Mouse (Mus musculus) retina, adult 2 months (tissue): ENCODE measurements around the gene Chrna3.

ENCODE experiments used
- DNase-seq: peaks from one replicate; pipeline ENCODE4 v3.0.0-alpha.2; 2012; ENCODE audit warnings: low read depth, low spot score

The Chrna3 gene

DNA sequence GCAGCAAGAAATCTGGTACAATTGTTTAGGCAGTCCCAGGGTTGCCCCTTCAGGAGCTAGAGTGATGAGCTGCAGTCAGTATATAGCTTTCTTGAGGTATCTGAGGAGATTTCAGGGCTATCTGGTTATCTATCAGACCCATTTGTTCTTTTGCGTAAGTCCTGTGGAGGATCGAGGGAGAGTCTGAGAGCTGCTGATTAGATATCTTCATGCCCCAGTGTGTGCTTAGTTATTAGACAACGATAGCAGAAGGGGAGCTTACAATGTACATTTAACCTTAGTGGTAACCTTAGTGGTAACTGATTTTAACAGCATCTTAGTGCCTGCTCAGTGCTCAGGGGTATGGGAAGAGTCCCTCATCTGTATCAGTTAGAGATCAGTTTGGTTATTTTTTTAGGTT lies 30.7 kb downstream of the Chrna3 start:
- DNase-seq = no peak

DNA sequence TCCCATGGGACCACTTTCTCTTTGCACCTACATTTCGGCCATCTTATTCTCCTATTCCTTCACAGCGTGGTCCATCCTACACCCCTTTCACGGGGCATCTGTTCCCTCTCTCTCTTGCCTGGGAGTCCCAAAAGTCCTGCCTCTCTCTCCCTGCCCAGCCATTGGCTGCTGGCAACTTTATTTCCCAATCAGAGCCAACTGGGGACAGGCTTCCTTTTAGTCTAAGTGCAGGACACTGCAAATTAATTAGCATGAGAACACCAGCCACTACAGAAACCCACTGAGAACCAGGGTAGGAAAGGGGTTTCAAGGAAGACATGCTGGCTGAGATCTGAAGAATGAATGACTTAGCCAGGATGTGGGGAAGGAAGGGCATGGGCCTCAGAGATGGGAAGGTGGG lies 32.0 kb downstream of the Chrna3 start:
- DNase-seq = no peak

DNA sequence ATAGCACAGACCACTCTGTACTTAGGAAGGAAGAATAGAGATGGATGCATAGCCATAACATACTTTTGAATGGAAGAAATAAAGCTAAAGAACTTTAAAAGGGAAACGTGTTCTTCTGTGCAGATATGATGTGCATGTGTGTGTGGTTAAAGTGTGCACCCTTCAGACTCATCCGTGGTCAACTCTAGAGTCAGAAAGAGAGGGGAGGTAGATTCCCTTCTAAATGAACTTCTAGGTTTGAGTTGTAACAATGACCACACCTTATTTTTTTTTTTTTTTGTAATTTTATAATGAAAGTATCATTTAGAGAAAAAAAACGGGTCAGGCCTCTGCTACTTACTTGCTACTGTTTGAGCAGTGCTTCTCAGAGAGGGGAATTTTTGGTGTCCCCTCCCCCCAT lies 36.0 kb downstream of the Chrna3 start:
- no peak for DNase-seq

DNA sequence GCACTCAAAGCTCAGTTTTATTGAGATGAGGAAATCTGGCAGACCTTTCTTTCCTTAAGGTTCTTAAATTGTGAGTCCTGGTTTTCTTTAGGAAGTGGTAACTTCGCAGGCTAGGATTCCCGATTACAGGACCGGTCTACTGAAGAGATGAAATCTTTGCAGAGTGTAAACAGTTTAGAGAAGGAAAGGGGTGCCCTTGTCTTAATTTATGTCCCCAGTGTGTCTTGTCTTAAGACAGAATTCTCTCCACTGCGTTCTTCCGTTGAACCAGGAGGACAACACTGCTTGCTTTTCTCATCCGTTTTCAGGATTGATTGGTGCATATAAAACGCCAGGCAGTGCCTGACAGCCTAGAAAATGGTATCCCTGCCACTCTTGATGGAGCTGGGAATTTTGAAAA lies 44.0 kb downstream of the Chrna3 start:
- no peak for DNase-seq

DNA sequence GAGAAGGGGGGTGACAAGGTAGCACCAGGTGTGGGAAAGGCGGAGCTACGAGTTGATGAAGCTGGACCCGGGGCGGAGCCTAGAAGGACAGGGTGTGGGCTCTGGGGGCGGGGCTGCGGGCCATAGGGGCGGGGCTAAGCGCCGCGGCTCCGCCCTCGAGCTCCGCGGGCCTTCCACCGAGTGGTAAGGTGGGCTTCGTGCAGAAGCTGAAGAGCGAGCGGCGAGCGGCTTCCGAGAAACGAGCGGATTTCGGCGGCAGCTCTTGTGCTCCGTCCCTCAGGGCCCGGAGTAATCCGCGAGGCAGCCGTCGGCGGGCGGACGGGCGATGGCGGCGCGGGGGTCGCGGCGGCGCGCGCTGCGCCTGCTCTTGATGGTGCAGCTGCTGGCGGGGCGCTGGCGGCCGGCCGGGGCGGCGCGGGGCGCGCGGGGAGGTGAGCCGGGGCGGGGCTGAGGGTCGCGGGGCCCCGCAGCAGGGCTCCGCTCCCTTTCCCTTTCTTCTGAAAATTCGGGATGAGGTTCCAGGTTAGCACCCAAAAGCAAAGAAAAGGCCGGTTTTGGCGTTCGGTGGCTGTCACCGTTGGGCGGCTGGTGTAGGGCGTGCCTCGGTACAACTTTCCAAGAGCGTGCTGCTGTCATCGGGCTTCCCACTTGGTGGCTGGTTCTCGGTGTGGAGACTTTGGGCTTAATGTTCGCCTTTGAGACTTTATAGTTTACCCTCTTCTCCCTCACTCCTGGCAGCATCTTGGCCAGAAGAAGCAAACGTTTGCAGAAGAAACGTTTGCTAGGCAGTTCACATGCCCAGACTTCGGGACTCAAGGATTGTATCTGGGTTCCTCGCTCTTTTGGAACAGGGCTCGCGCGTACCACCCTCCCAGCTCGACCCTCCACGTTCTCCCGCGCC lies 44.8 kb downstream of the Chrna3 start:
- no peak for DNase-seq

DNA sequence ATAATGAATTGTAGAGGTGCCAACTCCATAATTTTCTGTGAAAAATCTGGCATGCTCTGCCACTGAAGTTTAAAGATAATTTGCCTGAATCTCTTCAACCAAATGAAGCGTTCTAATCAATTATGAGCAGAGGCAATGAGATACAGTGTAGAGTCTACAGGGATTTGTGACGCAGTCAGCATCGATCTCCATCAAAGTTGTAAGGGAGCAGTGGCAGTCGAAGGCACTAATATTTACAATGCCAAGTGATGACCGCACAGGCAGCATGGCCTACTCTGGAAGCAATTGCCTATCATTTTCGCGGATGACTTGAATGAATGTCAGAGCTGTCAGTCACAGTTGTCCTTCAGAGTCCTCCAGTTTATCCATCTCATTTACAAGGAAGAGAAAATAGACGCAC lies 45.7 kb downstream of the Chrna3 start, which contains the start of gene Chrna5:
Chrna5 (plus strand) TSS at position 207 of the 400 bp plus-strand sequence.
- DNase-seq = no peak

DNA sequence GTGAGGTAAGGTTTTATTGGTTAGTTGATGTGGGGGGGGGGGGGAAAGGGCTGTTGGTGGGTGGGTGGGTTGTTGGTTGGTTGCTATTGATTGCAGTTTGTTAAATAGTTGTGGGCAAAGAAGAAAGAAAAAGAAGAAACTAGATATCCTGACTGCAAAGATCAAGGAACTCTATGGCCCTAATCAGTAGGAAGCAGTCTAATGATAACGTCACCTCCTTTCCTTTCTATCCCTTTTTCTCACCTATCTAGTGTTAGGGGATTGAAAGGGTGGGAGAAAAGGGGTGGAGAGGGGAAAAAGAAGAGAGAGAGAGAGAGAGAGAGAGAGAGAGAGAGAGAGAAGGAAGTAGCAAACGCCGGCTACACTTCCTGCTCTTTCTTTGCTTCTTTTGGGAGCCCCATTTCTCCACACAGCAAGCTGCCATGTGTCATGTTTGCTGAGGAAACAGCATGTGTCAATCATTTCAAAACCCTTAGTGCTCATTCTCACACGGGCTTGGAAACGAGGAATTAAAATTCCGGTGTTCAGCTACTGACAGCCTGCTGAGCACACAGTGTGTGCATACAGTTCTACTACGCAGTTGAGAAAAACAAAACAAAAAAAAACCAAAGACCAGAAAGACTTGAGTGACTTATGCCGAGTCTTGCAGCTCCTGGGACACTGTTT lies 56.3 kb downstream of the Chrna3 start:
- DNase-seq = no peak

DNA sequence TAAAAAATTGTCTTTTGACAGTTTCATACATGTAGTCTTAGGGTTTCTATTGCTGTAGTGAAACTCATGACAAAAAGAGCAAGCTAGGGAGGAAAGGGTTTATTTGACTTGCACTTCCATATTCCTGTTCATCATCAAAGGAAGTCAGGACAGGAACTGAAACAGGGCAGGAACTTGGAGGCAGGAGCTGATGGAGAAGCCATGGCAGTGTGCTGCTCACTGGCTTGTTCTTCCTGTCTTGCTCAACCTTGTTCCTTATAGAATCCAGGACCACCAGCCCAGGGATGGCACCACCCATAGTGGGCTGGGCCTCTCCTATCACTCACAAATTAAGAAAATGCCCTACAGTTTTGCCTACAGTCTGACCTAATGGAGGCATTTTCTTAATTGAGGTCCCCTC lies 62.7 kb downstream of the Chrna3 start:
- DNase-seq = no peak

DNA sequence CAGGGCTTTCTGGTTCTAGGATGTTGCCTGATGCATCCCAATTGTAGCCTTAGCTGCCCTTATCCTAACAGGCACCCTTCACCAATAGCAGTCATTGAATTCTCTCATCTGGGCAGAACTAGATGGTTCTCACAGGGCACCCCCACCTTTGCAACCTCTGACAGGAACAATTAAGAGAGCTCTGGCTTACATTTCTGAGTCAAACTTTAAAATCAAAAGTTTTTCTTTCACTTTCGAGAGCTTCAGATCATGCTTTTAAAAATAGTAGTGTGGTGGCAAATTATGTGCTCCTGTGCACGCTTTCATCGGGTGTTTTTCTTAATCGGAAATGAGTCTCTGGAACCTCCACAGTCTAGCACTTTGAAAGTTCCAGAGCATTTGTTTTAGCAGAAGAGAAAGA lies 65.3 kb downstream of the Chrna3 start:
- no peak for DNase-seq
